Mouse (Mus musculus) ES-E14 (cell line): ENCODE data around the gene Ola1.

Experiments used
- CHD2 ChIP-seq: IDR thresholded peaks from 2 replicates; pipeline ENCODE4 v1.6.1; 2014; ENCODE audit warnings: mild to moderate bottlenecking, low read depth, low read length, inconsistent platforms
- HCFC1 ChIP-seq: IDR thresholded peaks from 2 replicates; pipeline ENCODE4 v1.6.1; 2012; ENCODE audit warnings: low read length, inconsistent platforms, borderline replicate concordance; ENCODE audit not compliant: insufficient read depth
- MAFK ChIP-seq: IDR thresholded peaks from 2 replicates; pipeline ENCODE4 v1.6.1; 2014; ENCODE audit warnings: mild to moderate bottlenecking, low read depth, low read length, inconsistent platforms; ENCODE audit not compliant: insufficient read depth
- ZC3H11A ChIP-seq: IDR thresholded peaks from 2 replicates; pipeline ENCODE4 v1.6.1; 2012; ENCODE audit warnings: low read depth, mild to moderate bottlenecking, inconsistent platforms, low read length, borderline replicate concordance
- ZNF384 ChIP-seq: IDR thresholded peaks from 2 replicates; pipeline ENCODE4 v1.6.1; 2012; ENCODE audit warnings: low read depth, low read length, inconsistent platforms

- no peak for TF ChIP-seq HCFC1
- no peak for TF ChIP-seq CHD2
- no peak for TF ChIP-seq MAFK
- TF ChIP-seq ZNF384, result no peak
- TF ChIP-seq ZC3H11A, result no peak
Observed at GRCm38 (mm10) chr2:73091302-73091701, 127.4 kb downstream of the Ola1 start.
